Mouse (Mus musculus) spleen, postnatal 4 days (tissue): ENCODE data around the gene Tas1r3.

Source experiments
- DNase-seq, 2 experiments: peaks; one replicate each; pipeline ENCODE4 v3.0.0; 2022; ENCODE audit warnings: low spot score in 2 of 2

The Tas1r3 gene

GRCm38 (mm10) chr4:155841651-155842270, 21.4 kb downstream of the Tas1r3 start:
- DNase-seq: peak; percentile 16 to 69

DNA sequence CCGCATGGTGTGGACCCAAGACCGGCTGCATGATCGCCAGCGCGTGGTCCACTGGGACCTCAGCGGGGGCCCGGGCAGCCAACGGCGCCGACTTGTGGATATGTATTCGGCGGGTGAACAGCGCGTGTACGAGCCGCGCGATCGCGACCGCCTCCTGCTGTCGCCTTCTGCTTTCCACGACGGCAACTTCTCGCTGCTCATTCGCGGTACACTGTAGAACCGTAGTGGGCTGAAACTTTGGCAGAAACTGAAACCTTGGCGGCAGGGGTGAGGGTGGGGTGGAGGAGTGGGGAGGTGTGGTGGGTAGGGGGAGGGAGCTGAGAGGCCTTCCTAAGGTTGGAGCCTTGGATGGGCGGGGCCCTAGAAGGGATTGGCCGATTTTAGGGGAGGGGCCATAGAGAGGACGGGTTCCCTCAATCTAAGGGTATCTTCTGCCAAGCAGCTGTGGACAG, 22.1 kb downstream of the Tas1r3 start:
- DNase-seq: peak; percentile 50 to 81

GRCm38 (mm10) chr4:155840076-155841002, 22.8 kb downstream of the Tas1r3 start:
- no peak for DNase-seq

- DNase-seq: peak; percentile 36 to 67
These were observed 23.7 kb downstream of the Tas1r3 start, which contains the start of gene Mxra8 for GRCm38 (mm10) chr4:155839483-155839910. Mxra8 (plus strand) TSS chr4:155839680.

DNA sequence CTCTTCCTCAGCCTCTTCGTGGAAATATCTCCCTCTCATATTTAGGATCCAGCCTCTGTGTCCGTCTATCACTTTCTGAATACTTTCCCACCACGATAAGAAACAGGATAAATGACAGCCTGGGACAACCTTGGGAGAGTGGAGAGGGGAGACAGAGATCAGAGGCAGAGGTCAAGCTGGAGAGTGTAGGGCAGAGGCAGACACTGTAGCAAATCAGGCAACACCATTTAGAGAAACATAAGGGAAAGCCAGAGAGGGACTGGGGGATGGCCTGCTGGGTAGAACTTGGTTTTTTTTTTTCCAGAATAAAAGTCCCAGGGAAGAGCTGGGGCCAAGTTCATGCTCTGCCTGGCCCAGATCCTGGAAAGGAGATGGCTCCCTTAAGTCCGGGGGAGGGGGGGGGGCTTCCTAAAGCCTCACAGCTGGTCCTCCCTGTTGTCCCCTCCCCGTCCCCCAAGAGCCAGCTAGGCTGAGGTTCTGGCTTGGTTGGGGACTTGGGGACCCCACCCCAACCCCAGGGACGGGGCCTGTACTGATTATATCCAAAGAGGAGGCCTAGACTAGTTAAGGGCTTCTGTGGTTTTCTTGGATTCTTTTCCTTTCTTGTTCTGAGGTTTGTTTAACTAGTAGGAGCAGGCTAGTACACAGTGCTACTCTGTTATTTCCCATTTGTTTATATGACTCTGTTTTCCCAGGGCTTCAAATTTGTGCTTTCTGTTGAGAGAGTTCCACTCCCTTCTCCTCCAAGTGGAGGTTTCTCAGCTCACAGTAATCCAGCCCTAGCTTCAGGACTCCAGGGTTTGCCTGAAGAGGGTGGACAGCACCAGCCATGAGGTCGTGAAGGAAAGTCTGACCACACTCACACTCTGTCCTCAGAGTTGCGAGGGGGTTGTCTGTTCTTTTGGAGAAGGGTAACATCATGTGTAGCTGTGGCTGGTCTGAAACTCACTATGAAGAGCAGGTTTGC, 24.7 kb downstream of the Tas1r3 start:
- no peak for DNase-seq

GRCm38 (mm10) chr4:155837404-155838010, 25.7 kb downstream of the Tas1r3 start:
- peak in 1 of 2 experiments; percentile 12 for DNase-seq

DNA sequence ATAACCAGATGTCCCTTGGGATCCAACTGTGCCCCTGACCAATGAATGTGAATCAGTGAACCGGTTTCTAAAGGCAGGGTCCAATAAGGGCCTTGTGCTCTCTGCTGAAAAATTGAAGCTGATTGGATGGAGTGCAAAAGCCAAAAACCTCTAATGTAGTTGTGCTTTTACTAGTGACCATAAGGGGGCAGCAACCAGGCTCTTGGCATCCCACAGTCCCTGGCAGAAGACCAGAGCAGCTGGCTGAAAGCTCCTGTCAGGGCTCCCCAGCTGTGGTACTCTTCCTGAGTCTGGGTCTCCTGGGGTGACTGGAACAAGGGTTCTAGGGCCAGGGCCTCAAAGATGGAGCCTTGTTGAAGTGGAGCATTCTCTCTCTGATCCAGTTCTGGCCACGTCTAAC, 29.3 kb downstream of the Tas1r3 start:
- DNase-seq: peak; percentile 68 to 81

DNA sequence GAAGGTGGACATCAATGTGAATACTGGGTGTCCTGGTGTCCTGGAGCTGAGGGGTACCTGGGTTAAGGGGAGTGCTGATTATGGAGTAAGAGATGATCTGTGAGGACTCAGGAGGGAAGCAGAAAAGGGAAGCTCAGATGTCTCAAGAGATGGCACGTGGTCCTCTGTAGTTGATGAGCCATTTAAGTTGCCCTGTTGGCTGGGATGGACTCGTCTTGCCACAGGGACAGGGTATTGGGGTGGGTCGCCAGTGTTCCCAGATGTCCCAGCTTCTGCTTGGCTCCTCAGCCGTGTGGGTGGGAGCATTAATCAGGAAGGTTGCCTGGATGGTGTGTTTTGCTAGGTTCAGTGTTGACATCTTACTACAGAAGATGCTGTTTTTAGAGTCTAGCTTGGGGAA, 29.9 kb downstream of the Tas1r3 start:
- peak; percentile 17 to 61 for DNase-seq

- peak; percentile 24 to 68 for DNase-seq
These were observed 30.8 kb downstream of the Tas1r3 start for GRCm38 (mm10) chr4:155832321-155832720.

- DNase-seq: peak in 1 of 2 experiments; percentile 79
These were observed 31.3 kb downstream of the Tas1r3 start for GRCm38 (mm10) chr4:155831831-155832230.

- DNase-seq: peak; percentile 98 to 99
These were observed 31.9 kb downstream of the Tas1r3 start, which contains the start of gene Aurkaip1 for GRCm38 (mm10) chr4:155831205-155831766. Aurkaip1 (plus strand) TSS chr4:155831272.

DNA sequence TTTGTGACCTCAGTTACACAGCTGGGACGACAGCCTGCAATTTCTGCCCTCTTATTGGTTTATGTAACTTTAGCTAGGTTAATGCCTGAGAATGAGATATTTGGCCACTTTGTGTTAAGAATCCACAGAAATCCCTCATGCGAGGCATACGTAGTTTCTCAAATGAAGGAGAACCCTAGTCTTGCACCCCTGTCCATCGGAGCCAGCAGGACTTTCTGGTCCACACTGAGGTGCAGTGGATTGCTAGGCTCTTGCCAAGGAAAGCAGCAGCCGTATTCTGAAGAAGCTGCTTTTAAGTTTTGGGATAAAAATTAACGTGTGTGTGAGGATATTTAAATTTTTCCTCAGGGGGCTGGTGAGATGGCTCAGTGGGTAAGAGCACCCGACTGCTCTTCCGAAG, 32.6 kb downstream of the Tas1r3 start:
- no peak for DNase-seq

- DNase-seq: no peak
These were observed 33.3 kb downstream of the Tas1r3 start for GRCm38 (mm10) chr4:155829866-155830265.

DNA sequence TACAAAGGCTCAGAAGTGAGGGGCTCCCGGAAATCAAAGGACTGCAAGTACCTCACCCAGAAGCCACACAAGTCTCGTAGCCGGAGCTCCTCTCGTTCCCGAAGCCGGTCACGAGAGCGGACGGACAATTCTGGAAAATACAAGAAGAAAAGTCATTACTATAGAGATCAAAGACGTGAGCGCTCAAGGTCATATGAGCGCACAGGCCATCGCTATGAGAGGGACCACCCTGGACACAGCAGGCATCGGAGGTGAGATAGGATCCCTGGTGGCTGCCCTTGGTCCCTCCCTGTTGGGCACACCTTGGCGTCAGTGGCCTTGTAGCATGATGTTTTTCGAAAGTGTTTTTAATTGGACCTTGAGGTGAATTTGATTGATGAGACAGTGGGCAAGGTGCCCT, 39.7 kb downstream of the Tas1r3 start:
- no peak for DNase-seq

GRCm38 (mm10) chr4:155821025-155821424, 42.1 kb downstream of the Tas1r3 start:
- DNase-seq: no peak

DNA sequence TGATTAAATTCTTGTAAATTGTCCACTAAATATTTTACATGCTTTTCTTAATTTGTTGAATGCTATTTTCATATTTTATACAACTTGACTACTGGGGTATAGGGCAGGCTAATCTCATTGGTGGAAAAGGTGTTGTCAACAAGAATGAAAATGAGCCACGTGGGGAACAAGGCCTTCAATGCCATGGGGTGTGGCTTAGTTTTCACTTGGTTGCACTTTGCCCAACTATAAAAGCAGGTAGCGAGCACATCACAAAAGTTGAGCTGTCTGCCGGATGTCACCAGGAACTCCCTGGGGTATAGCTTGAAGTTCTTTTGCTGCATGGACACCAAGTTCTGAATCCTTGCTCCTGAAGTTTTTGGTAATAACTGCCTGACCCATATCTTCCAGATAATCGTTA, 45.6 kb downstream of the Tas1r3 start:
- no peak for DNase-seq

DNA sequence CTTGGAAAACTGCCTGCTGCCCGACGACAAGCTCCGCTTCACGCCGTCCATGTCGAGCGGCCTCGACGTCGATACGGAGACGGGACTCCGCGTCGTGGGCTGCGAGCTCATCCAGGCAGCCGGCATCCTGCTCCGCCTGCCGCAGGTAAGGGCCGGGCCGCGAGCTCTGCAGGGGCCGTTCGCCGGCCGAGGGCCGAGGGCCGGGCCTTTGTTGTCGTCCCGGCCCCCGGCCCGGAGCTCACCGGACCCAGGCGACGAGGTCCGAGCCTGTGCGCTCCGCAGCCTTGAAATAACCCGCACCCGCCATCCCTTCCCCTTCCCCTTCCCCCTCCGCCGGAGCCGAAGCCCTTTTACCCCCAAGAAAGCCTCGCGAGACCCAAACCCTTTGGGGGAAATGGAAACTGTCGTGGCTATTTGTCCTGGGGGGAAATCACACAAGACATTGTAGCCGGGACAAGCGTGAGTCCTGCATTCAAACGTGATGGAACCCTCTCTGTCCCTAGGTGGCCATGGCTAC, 50.4 kb downstream of the Tas1r3 start:
- DNase-seq: peak; percentile 49 to 78

- peak; percentile 92 to 96 for DNase-seq
These were observed 51.1 kb downstream of the Tas1r3 start, which contains the start of gene Ccnl2 for GRCm38 (mm10) chr4:155811929-155812664. Ccnl2 (plus strand) TSS chr4:155812489.
